Mouse (Mus musculus) heart, embryonic 14.5 days (tissue): ENCODE measurements at regions not wholly inside any gene's neighbourhood (a gene's known extent, or its start where the extent isn't known, plus 50 kb on each side); places are given as distances from the start of the nearest gene placed in this dataset.

ENCODE experiments used
- ATAC-seq: fragments of 200-750 bp; cut with Nextera tagmentation; 2 replicates; pipeline ENCODE4 v1.8.0; 2017; ENCODE audit warnings: low read depth, moderate TSS enrichment; ENCODE audit not compliant: insufficient number of reproducible peaks, insufficient read depth, low FRiP score
- H3K27ac ChIP-seq, 2 experiments: fragments of 200-500 bp in 1 of 2; fragments of 300-500 bp in 1 of 2; sonication (generic) in 1 of 2; replicated peaks in 1 of 2; 2 replicates each; pipeline ENCODE4 v1.5.1; 2012 to 2014; ENCODE audit warnings: low read depth in 2 of 2, low read length in 2 of 2, control low read depth in 1 of 2, mild to moderate bottlenecking in 1 of 2, mixed read lengths in 1 of 2; ENCODE audit not compliant: control insufficient read depth in 1 of 2, insufficient read depth in 1 of 2
- H3K27me3 ChIP-seq: fragments of 300-500 bp; sonication (generic); 2 replicates; pipeline ENCODE4 v1.6.1; 2014; ENCODE audit warnings: mild to moderate bottlenecking, low read length, control low read depth; ENCODE audit not compliant: control insufficient read depth, insufficient read depth
- H3K36me3 ChIP-seq: fragments of 300-500 bp; sonication (generic); 2 replicates; pipeline ENCODE4 v1.6.1; 2014; ENCODE audit warnings: mild to moderate bottlenecking, control low read depth, low read length, mixed read lengths; ENCODE audit not compliant: control insufficient read depth, insufficient read depth
- H3K4me1 ChIP-seq, 2 experiments: fragments of 200-500 bp in 1 of 2; fragments of 300-500 bp in 1 of 2; sonication (generic) in 1 of 2; 2 replicates each; pipeline ENCODE4 v1.6.1; 2012 to 2014; ENCODE audit warnings: low read length in 2 of 2, control low read depth in 1 of 2, mixed read lengths in 1 of 2; ENCODE audit not compliant: control insufficient read depth in 2 of 2, insufficient read depth in 2 of 2
- H3K4me2 ChIP-seq: fragments of 300-500 bp; sonication (generic); 2 replicates; pipeline ENCODE4 v1.6.1; 2014; ENCODE audit warnings: mild to moderate bottlenecking, low read length
- H3K4me3 ChIP-seq, 2 experiments: fragments of 200-500 bp in 1 of 2; fragments of 300-500 bp in 1 of 2; sonication (generic) in 1 of 2; 2 replicates each; pipeline ENCODE4 v1.5.1; 2012 to 2014; ENCODE audit warnings: low read length in 2 of 2, mild to moderate bottlenecking in 2 of 2, control low read depth in 1 of 2, low read depth in 1 of 2, moderate library complexity in 1 of 2; ENCODE audit not compliant: control insufficient read depth in 1 of 2, insufficient read depth in 1 of 2
- H3K9ac ChIP-seq: fragments of 300-500 bp; sonication (generic); 2 replicates; pipeline ENCODE4 v1.6.1; 2014; ENCODE audit warnings: mild to moderate bottlenecking, low read length
- H3K9me3 ChIP-seq: fragments of 300-500 bp; sonication (generic); 2 replicates; pipeline ENCODE4 v1.6.1; 2016; ENCODE audit warnings: low read length, control low read depth; ENCODE audit not compliant: control insufficient read depth
- WGBS: fragments of 180-500 bp; shearing (Covaris S2); extraction: QIAGEN DNeasy Blood & Tissue Kit; methylation state at CpG from one replicate; pipeline ENCODE4 v1.1.7; 2014; 5-methylcytosine and 5-hydroxymethylcytosine counted together

DNA sequence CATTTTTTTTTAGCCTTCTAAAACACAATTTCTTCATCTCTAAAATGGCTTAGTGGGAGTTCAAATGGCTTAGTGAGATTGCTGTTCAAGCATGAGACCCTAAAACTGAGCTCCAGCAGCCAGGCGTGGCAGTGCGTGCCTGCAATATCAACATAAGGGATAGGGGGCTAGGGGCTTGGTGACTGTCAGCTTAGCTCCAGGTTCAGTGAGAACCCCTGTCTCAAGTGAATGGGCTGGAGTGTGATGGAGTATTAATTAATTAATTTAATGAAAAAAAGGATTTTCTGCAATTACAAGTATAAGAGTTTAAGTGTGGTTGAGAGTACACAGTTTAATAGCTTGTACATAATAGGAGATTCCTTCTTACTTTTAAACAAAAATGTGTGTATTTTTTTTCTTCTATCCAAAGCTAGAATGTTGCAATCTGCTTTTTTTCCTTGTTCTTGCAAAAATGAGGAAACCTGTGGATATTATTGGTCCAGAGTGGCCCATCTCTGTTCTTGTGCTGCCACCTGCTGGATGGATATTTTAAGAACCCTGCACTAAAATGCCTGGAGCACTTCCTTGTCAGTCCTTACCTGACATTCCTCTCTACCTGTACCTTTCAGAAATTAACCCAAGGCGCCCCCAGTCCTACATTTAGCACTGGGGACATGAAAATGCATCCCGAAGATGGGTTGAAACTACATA is 54.0 kb upstream of the Usp47 start:
- Histone ChIP-seq H3K9me3 (no peaks in the 10 kb centered on the region), H3K27ac (no peak overlapping the region), H3K36me3 (no peaks in the 10 kb centered on the region), H3K27me3 (no peaks in the 10 kb centered on the region), H3K4me2 (no peak overlapping the region), H3K9ac (no peak overlapping the region), H3K4me3 (no peak overlapping the region), H3K4me1 (peaks cover 2 to 12% of the 10 kb centered on the region in 2 experiments)
- ATAC-seq: no peak
- WGBS: 50% methylated on average over 4 of the region's 4 CpGs

DNA sequence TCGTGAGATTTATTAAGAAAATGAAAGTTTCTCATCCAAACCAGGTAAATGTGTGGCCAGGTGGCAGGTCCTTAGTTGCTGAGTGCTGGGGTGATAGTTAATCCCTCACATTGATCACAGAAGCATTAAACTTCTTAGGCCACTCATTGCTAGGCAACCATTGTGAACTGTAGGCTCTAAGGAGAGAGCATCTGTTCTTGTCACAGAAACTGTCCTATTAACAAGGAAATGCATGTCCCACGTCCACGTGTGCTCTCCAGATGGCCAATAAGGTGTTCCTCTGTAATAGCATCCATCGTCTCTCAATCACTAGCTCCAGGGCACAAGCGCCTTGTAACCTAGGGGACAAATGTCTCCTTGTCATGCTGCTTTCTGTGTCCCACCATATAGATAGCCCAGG is 55.0 kb upstream of the Usp47 start:
- peaks cover 0 to 7% of the 10 kb centered on the region in 2 experiments; a peak in 2 of 4 replicates for H3K4me1 ChIP-seq
- H3K9me3 ChIP-seq: no peaks in the 10 kb centered on the region
- no peaks in the 10 kb centered on the region for H3K27me3 ChIP-seq
- no peaks in the 10 kb centered on the region for H3K36me3 ChIP-seq
- 78% methylated on average over 5 of the region's 5 CpGs for WGBS
- no peak overlapping the region for H3K4me3 ChIP-seq
- no peak overlapping the region for H3K9ac ChIP-seq
- no peak for ATAC-seq
- H3K4me2 ChIP-seq: no peak overlapping the region
- no peak overlapping the region for H3K27ac ChIP-seq

DNA sequence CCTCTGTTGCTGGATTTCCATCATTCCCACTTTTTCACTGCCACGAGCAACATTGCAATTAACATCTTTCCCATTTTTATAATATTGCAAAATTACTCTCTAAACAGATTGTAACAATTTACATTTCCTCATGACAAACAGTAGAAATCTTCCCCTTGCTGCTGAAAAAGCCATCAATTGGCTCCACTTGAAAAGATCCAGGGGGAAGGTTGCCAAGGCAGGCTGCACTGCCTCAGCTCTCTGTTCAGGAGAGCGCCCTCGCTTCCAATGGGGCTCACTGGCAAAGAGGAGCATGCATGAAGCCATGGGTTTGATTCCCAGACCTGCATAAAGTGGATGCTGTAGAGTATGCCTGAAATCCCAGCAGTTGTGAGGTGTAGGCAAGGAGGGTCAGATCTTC is 56.6 kb upstream of the Usp47 start:
- H3K4me2 ChIP-seq: no peak overlapping the region
- no peak overlapping the region for H3K4me3 ChIP-seq
- H3K36me3 ChIP-seq: no peaks in the 10 kb centered on the region
- WGBS: 75% methylated on average over 3 of the region's 3 CpGs
- H3K27me3 ChIP-seq: no peaks in the 10 kb centered on the region
- ATAC-seq: no peak
- H3K9ac ChIP-seq: no peak overlapping the region
- H3K9me3 ChIP-seq: no peaks in the 10 kb centered on the region
- H3K27ac ChIP-seq: no peak overlapping the region
- H3K4me1 ChIP-seq: no peaks in the 10 kb centered on the region

DNA sequence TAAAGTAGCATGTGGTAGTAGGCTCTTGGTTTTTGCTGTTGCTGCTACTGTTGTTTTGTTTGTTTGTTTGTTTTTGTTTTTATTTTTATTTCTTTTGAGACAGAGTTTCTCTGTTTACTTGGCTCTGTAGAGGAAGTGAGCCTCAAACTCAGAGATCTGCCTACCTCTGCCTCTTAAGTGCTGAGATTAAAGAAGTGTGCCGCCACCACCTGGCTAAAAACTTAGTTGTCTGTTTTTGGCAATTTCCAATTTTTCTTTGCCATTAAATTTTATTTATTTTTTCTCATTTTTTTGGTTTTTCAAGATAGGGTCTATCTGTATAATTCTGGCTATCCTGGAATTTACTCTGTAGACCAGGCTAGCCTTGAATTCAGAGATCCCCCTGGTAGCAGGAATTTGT is 59.3 kb upstream of the Usp47 start:
- 62% methylated on average over 1 of the region's 1 CpGs for WGBS
- H3K4me1 ChIP-seq: no peaks in the 10 kb centered on the region
- H3K4me3 ChIP-seq: no peak overlapping the region
- H3K9me3 ChIP-seq: no peaks in the 10 kb centered on the region
- no peaks in the 10 kb centered on the region for H3K27me3 ChIP-seq
- H3K4me2 ChIP-seq: no peak overlapping the region
- no peak overlapping the region for H3K27ac ChIP-seq
- no peaks in the 10 kb centered on the region for H3K36me3 ChIP-seq
- ATAC-seq: no peak
- H3K9ac ChIP-seq: no peak overlapping the region

DNA sequence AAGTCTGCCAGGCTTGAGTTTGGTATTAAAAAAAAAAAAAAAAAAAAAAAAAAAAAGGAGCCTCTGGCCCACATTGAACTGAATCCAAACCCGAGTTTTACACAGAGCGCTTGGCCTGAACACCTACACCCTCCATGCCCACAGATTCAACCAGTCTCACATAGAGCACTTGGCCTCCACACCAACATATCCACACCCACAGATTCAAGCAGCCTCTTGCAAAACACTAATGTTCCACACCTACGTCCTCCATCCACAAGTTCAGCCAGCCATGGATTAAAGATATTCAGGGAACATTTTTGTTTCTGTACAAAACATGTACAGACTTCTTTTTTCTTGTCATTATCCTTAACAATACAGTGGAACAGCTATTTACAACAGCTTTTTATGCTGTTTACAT is 63.3 kb upstream of the Usp47 start:
- no peak overlapping the region for H3K4me3 ChIP-seq
- H3K4me1 ChIP-seq: no peaks in the 10 kb centered on the region
- H3K4me2 ChIP-seq: no peak overlapping the region
- no peaks in the 10 kb centered on the region for H3K27me3 ChIP-seq
- no peaks in the 10 kb centered on the region for H3K9me3 ChIP-seq
- H3K9ac ChIP-seq: no peak overlapping the region
- H3K27ac ChIP-seq: no peak overlapping the region
- 91% methylated on average over 3 of the region's 3 CpGs for WGBS
- no peak for ATAC-seq
- H3K36me3 ChIP-seq: no peaks in the 10 kb centered on the region

DNA sequence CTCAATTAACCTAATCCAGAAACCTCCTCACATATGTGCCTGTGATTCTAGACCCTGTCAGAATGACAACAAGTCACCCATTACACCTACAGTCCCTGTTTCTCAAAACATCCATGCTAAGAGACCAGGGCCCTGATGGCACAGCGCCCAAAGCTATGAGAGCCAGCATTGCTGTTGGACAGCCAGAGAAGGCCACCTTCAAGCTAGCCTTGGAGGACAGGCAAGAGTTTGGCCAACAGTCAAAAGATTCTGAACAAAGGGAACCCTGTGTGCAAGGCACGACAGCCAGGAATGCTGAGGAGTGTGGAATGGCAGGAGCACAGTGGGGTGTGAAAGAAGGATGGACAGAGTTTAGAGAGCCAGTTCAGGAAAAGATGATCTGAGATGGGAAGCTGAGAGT is 66.6 kb upstream of the Usp47 start:
- Histone ChIP-seq H3K9me3 (no peaks in the 10 kb centered on the region), H3K36me3 (no peaks in the 10 kb centered on the region), H3K4me2 (no peak overlapping the region), H3K4me1 (no peaks in the 10 kb centered on the region), H3K27me3 (no peaks in the 10 kb centered on the region), H3K9ac (no peak overlapping the region), H3K4me3 (no peak overlapping the region), H3K27ac (no peak overlapping the region)
- no peak for ATAC-seq
- 62% methylated on average over 2 of the region's 2 CpGs for WGBS

DNA sequence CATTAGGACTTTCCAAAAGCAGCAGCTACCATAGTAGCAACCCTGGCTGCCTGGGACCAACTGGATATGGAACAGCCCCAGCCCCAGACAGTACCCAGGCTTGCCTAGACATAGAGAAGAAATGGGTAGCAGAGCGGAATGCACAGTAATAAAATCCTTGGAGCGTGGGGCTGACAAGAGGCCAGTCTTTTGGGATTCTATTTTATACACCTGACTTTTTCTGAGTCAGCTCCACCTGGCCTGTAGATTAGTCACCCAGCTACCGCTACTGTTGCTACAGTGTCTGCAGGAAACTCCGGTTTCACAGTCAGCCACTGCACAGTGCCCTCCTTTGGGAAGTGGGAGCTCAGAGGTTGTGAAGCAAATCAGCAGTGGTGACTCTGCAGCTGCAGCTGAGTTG is 83.7 kb upstream of the Usp47 start:
- Histone ChIP-seq H3K4me1 (peaks cover 0 to under 1% of the 10 kb centered on the region in 2 experiments; a peak in 1 of 4 replicates), H3K9me3 (no peaks in the 10 kb centered on the region), H3K4me2 (no peak overlapping the region), H3K9ac (no peak overlapping the region), H3K27ac (no peak overlapping the region), H3K36me3 (no peaks in the 10 kb centered on the region), H3K4me3 (no peak overlapping the region), H3K27me3 (no peaks in the 10 kb centered on the region)
- ATAC-seq: no peak
- 80% methylated on average over 4 of the region's 4 CpGs for WGBS

DNA sequence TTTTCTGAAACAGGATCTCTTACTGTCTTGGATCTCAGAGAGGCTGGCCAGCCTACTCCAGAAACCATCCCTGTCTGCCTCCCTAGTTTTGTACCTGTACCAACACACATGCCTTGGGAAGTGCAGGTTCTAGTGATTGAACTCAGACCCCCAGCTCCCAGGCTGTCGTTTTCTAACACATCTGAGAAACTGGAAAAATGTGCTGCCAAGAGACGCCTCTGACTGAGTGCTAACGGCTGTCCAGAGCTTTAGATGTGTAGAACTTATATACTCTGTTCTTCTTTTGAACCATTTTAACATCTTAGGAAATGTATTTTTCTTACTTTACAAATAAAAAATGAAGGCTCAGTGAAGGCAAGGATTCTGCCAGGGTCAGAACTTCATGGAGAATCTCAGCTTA is 85.8 kb upstream of the Usp47 start:
- Histone ChIP-seq H3K4me3 (no peak overlapping the region), H3K4me2 (no peak overlapping the region), H3K36me3 (no peaks in the 10 kb centered on the region), H3K27ac (no peak overlapping the region), H3K9me3 (no peaks in the 10 kb centered on the region), H3K4me1 (peaks cover 2 to 7% of the 10 kb centered on the region in 2 experiments; a peak in 3 of 4 replicates), H3K9ac (no peak overlapping the region), H3K27me3 (no peaks in the 10 kb centered on the region)
- ATAC-seq: no peak
- 68% methylated on average over 3 of the region's 3 CpGs for WGBS
